Comparison of ENCODE assay signal across 8 mouse cellular contexts in the genomic region with DNA sequence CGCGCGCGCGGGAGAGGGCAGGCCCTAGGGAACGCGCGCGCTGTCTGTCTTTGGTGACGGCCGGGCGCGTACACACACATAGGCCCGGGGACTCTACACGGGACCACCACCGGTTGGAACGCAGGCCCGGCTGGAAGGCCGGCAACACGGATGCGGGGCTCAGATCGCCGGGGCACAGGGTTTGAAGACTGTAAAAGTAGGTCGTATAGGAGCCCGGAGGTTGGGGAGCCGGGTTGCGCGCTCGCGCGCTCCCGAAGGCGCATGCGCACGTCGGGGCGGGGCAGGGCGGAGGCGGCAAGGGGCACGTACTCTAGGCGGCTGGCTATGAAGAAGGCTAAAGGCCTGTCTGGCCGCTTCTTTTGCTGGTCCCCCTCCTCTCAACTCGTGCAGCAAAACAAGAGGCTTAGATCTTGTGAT. TPM values are rescaled to one million over a fixed set of nuclear protein-coding genes. Genes with fewer than 3 reads are reported as not detected.
DNase-seq lines count a peak whose midpoint lies in the region; ATAC-seq and TF ChIP-seq lines count a peak whose summit lies in the region.

No protein-coding gene starts in this region.

- DNase-seq in monocyte, adult 2 months (ENCODE audit: low read depth in 1 of 2, low spot score in 2 of 2), result peak; percentile 72 to 84
- DNase-seq in embryonic facial prominence, embryonic 11.5 days (ENCODE audit: low spot score), result peak; percentile 86
- peak; percentile 100 for DNase-seq in heart, adult 11 months
- DNase-seq in kidney, adult 2 months, result peak; percentile 95
- peak; percentile 88 to 89 for DNase-seq in spleen, postnatal 14 days (ENCODE audit: low spot score in 2 of 2)

- H3K4me2 ChIP-seq in embryonic facial prominence, embryonic 11.5 days (ENCODE audit: low read depth, low read length), result peak overlapping the region; percentile 54
- H3K4me2 ChIP-seq in limb, embryonic 12.5 days, result peak overlapping the region; percentile 70
- H3K4me2 ChIP-seq in midbrain, embryonic 15.5 days, result peak overlapping the region; percentile 84

- no peaks in the 10 kb centered on the region for H3K4me1 ChIP-seq in embryonic facial prominence, embryonic 11.5 days (ENCODE audit: control insufficient read depth, insufficient read depth, low read length)
- peaks cover 5% of the 10 kb centered on the region; the same call in 1 of the 2 replicates for H3K4me1 ChIP-seq in kidney, adult 2 months (ENCODE audit: control insufficient read depth, insufficient read depth, low read length)
- H3K4me1 ChIP-seq in limb, embryonic 12.5 days (replicated peaks), result peaks cover 16% of the 10 kb centered on the region
- H3K4me1 ChIP-seq in midbrain, embryonic 15.5 days, result peaks cover 26% of the 10 kb centered on the region

- no peaks in the 10 kb centered on the region for H3K9me3 ChIP-seq in embryonic facial prominence, embryonic 11.5 days (replicated peaks; ENCODE audit: control insufficient read depth, low read length)
- no peaks in the 10 kb centered on the region for H3K9me3 ChIP-seq in limb, embryonic 12.5 days
- H3K9me3 ChIP-seq in midbrain, embryonic 15.5 days, result no peaks in the 10 kb centered on the region

- peak overlapping the region; percentile 99 for H3K9ac ChIP-seq in embryonic facial prominence, embryonic 11.5 days (replicated peaks; ENCODE audit: low read length)
- peak overlapping the region; percentile 100 for H3K9ac ChIP-seq in limb, embryonic 12.5 days (replicated peaks)
- H3K9ac ChIP-seq in midbrain, embryonic 15.5 days, result peak overlapping the region; percentile 97

- peak overlapping the region; percentile 97 for H3K27ac ChIP-seq in embryonic facial prominence, embryonic 11.5 days (replicated peaks; ENCODE audit: low read depth, low read length)
- H3K27ac ChIP-seq in kidney, adult 2 months (ENCODE audit: insufficient read depth, low read depth, low read length), result peak overlapping the region; percentile 100
- peak overlapping the region; percentile 99 for H3K27ac ChIP-seq in limb, embryonic 12.5 days
- peak overlapping the region; percentile 99 for H3K27ac ChIP-seq in midbrain, embryonic 15.5 days

- no peak for TF ChIP-seq CTCF in kidney, adult 2 months (conservative IDR thresholded peaks at IDR 0.05; ENCODE audit: insufficient read depth, insufficient read length, low read depth, low read length)

- no peak for ATAC-seq in monocyte, adult 5-6 weeks (replicated peaks; ENCODE audit: insufficient number of reproducible peaks, low FRiP score, low TSS enrichment, poor library complexity, severe bottlenecking)
- peak; percentile 58; the same call in 1 of the 2 replicates for ATAC-seq in embryonic facial prominence, embryonic 11.5 days (replicated peaks; ENCODE audit: insufficient number of reproducible peaks, low FRiP score, low TSS enrichment, low read depth)
- peak; percentile 20 for ATAC-seq in limb, embryonic 12.5 days (ENCODE audit: insufficient number of reproducible peaks, insufficient read depth, low FRiP score, low TSS enrichment, low read depth)
- ATAC-seq in midbrain, embryonic 15.5 days (replicated peaks), result peak; percentile 63

- no peaks in the 10 kb centered on the region for H3K27me3 ChIP-seq in embryonic facial prominence, embryonic 11.5 days (ENCODE audit: control insufficient read depth, insufficient read depth, low read length)
- no peaks in the 10 kb centered on the region for H3K27me3 ChIP-seq in kidney, adult 2 months (replicated peaks; ENCODE audit: control insufficient read depth, insufficient read depth, low read length)
- H3K27me3 ChIP-seq in limb, embryonic 12.5 days, result no peaks in the 10 kb centered on the region
- no peaks in the 10 kb centered on the region for H3K27me3 ChIP-seq in midbrain, embryonic 15.5 days (replicated peaks)

- peak overlapping the region; percentile 97 for H3K4me3 ChIP-seq in embryonic facial prominence, embryonic 11.5 days (ENCODE audit: low read depth, low read length)
- peak overlapping the region; percentile 95 for H3K4me3 ChIP-seq in kidney, adult 2 months (ENCODE audit: insufficient read depth, low read depth, low read length)
- peak overlapping the region; percentile 97 for H3K4me3 ChIP-seq in limb, embryonic 12.5 days (replicated peaks)
- peak overlapping the region; percentile 92 for H3K4me3 ChIP-seq in midbrain, embryonic 15.5 days

- TF ChIP-seq POLR2A in kidney, adult 2 months (IDR thresholded peaks at IDR 0.05; ENCODE audit: low read depth, low read length), result peak; percentile 64

- under 1% methylated on average over 43 of the region's 43 CpGs for WGBS in embryonic facial prominence, embryonic 11.5 days
- WGBS in kidney, adult 2 months, result under 1% methylated on average over 43 of the region's 43 CpGs
- WGBS in limb, embryonic 12.5 days, result under 1% methylated on average over 43 of the region's 43 CpGs
- under 1% methylated on average over 43 of the region's 43 CpGs for WGBS in midbrain, embryonic 15.5 days

- peaks cover 9% of the 10 kb centered on the region for H3K36me3 ChIP-seq in embryonic facial prominence, embryonic 11.5 days (replicated peaks; ENCODE audit: control insufficient read depth, insufficient read depth, low read depth, low read length)
- peaks cover 2% of the 10 kb centered on the region; the same call in 1 of the 2 replicates for H3K36me3 ChIP-seq in kidney, adult 2 months (ENCODE audit: control insufficient read depth, insufficient read depth, low read length)
- peaks cover 49% of the 10 kb centered on the region for H3K36me3 ChIP-seq in limb, embryonic 12.5 days
- H3K36me3 ChIP-seq in midbrain, embryonic 15.5 days (replicated peaks), result peaks cover 17% of the 10 kb centered on the region; the same call in 1 of the 2 replicates

RNA-seq across cellular contexts. Expression of a gene that starts 0.8 kb away (rescaled TPM):
- total RNA-seq in monocyte, adult 5-6 weeks (2017), result 126 to 170 TPM (median 139 TPM) in 3 replicates
- polyA plus RNA-seq in embryonic facial prominence, embryonic 11.5 days (2014; fragmentation: Nextera tagmentation; extraction: Ambion mirVana), result 21.9 and 25.9 TPM in 2 replicates
- 118 and 124 TPM in 2 replicates for polyA plus RNA-seq in kidney, adult 2 months (2012; rRNA removed)
- polyA plus RNA-seq in limb, embryonic 12.5 days (2016; fragmentation: Nextera tagmentation; extraction: Ambion mirVana), result 31.9 and 37.6 TPM in 2 replicates
- 32.3 and 32.6 TPM in 2 replicates for polyA plus RNA-seq in midbrain, embryonic 15.5 days (2015; fragmentation: Nextera tagmentation; extraction: Ambion mirVana)

RNA-seq across cellular contexts. Expression of a gene that starts 13.5 kb away (rescaled TPM):
- total RNA-seq in monocyte, adult 5-6 weeks (2017), result not detected in 3 replicates
- not detected in 2 replicates for polyA plus RNA-seq in embryonic facial prominence, embryonic 11.5 days (2014; fragmentation: Nextera tagmentation; extraction: Ambion mirVana)
- polyA plus RNA-seq in kidney, adult 2 months (2012; rRNA removed), result not detected in 2 replicates
- polyA plus RNA-seq in limb, embryonic 12.5 days (2016; fragmentation: Nextera tagmentation; extraction: Ambion mirVana), result not detected in 2 replicates
- not detected in 2 replicates for polyA plus RNA-seq in midbrain, embryonic 15.5 days (2015; fragmentation: Nextera tagmentation; extraction: Ambion mirVana)

RNA-seq across cellular contexts. Expression of a gene that starts 15.9 kb away (rescaled TPM):
- total RNA-seq in monocyte, adult 5-6 weeks (2017), result 2.2 to 5.1 TPM (median 2.9 TPM) in 3 replicates
- 18.9 and 20.5 TPM in 2 replicates for polyA plus RNA-seq in embryonic facial prominence, embryonic 11.5 days (2014; fragmentation: Nextera tagmentation; extraction: Ambion mirVana)
- 60.7 and 70.2 TPM in 2 replicates for polyA plus RNA-seq in kidney, adult 2 months (2012; rRNA removed)
- 32.6 and 33.2 TPM in 2 replicates for polyA plus RNA-seq in limb, embryonic 12.5 days (2016; fragmentation: Nextera tagmentation; extraction: Ambion mirVana)
- 21.7 and 24.3 TPM in 2 replicates for polyA plus RNA-seq in midbrain, embryonic 15.5 days (2015; fragmentation: Nextera tagmentation; extraction: Ambion mirVana)

RNA-seq across cellular contexts. Expression of a gene that starts 16.2 kb away (rescaled TPM):
- total RNA-seq in monocyte, adult 5-6 weeks (2017), result 1.3 TPM in 1 of 3 replicates, not detected in the others
- polyA plus RNA-seq in embryonic facial prominence, embryonic 11.5 days (2014; fragmentation: Nextera tagmentation; extraction: Ambion mirVana), result 1.6 and 1.8 TPM in 2 replicates
- polyA plus RNA-seq in kidney, adult 2 months (2012; rRNA removed), result 9.1 and 12.7 TPM in 2 replicates
- 1.00 and 1.1 TPM in 2 replicates for polyA plus RNA-seq in limb, embryonic 12.5 days (2016; fragmentation: Nextera tagmentation; extraction: Ambion mirVana)
- 0.23 and 0.68 TPM in 2 replicates for polyA plus RNA-seq in midbrain, embryonic 15.5 days (2015; fragmentation: Nextera tagmentation; extraction: Ambion mirVana)

RNA-seq across cellular contexts. Expression of a gene that starts 32.9 kb away (rescaled TPM):
- not detected in 3 replicates for total RNA-seq in monocyte, adult 5-6 weeks (2017)
- polyA plus RNA-seq in embryonic facial prominence, embryonic 11.5 days (2014; fragmentation: Nextera tagmentation; extraction: Ambion mirVana), result not detected in 2 replicates
- polyA plus RNA-seq in kidney, adult 2 months (2012; rRNA removed), result 1.1 TPM in 1 of 2 replicates, not detected in the other
- not detected in 2 replicates for polyA plus RNA-seq in limb, embryonic 12.5 days (2016; fragmentation: Nextera tagmentation; extraction: Ambion mirVana)
- 0.49 TPM in 1 of 2 replicates, not detected in the other for polyA plus RNA-seq in midbrain, embryonic 15.5 days (2015; fragmentation: Nextera tagmentation; extraction: Ambion mirVana)
